In genomic region chr2:103760906-103761716, GRCm38 (mm10) we compare ENCODE assay signal across 8 mouse cellular contexts. TPM values are rescaled to one million over a fixed set of nuclear protein-coding genes. Genes with fewer than 3 reads are reported as not detected.
DNase-seq lines count a peak whose midpoint lies in the region; ATAC-seq and TF ChIP-seq lines count a peak whose summit lies in the region.

Nat10 (minus strand) TSS chr2:103761270.

- H3K4me1 ChIP-seq in heart, embryonic 12.5 days (replicated peaks) = peaks cover 3% of the 10 kb centered on the region
- 0 out of 2 replicates have a peak, but pooled peaks cover 8% of the 10 kb centered on the region for H3K4me1 ChIP-seq in kidney, postnatal 0 days (replicated peaks; ENCODE audit: insufficient read depth, low read length)
- peaks cover 8% of the 10 kb centered on the region for H3K4me1 ChIP-seq in liver, embryonic 11.5 days (replicated peaks; ENCODE audit: control insufficient read depth, insufficient read depth, low read length)
- H3K4me1 ChIP-seq in stomach, embryonic 14.5 days (ENCODE audit: control insufficient read depth, insufficient read depth, low read length) = peaks cover 4% of the 10 kb centered on the region; the same call in 1 of the 2 replicates

- peak within 1 kb of the TSS; percentile 75 for H3K9ac ChIP-seq in heart, embryonic 12.5 days
- H3K9ac ChIP-seq in kidney, postnatal 0 days (ENCODE audit: low read depth, low read length) = peak within 1 kb of the TSS; percentile 72
- H3K9ac ChIP-seq in liver, embryonic 11.5 days (ENCODE audit: low read depth, low read length) = peak within 1 kb of the TSS; percentile 78
- H3K9ac ChIP-seq in stomach, embryonic 14.5 days (replicated peaks; ENCODE audit: low read depth, low read length) = peak within 1 kb of the TSS; percentile 57

- H3K27ac ChIP-seq in heart, embryonic 12.5 days (ENCODE audit: poor library complexity, severe bottlenecking) = peak within 1 kb of the TSS; percentile 68
- H3K27ac ChIP-seq in kidney, postnatal 0 days = peak within 1 kb of the TSS; percentile 74
- peak within 1 kb of the TSS; percentile 79 for H3K27ac ChIP-seq in liver, embryonic 11.5 days (ENCODE audit: low read depth, low read length)
- H3K27ac ChIP-seq in stomach, embryonic 14.5 days (ENCODE audit: low read length) = peak within 1 kb of the TSS; percentile 67

- 0 out of 2 replicates have a peak, but pooled peaks have one; percentile 16 for TF ChIP-seq CTCF in kidney, postnatal 0 days (IDR thresholded peaks at IDR 0.05; ENCODE audit: low read depth)

- peak; percentile 97 for ATAC-seq in erythroid progenitor cell, adult 5-6 weeks (replicated peaks; ENCODE audit: low FRiP score, poor library complexity, severe bottlenecking)
- peak; percentile 96 for ATAC-seq in heart, embryonic 12.5 days (ENCODE audit: insufficient number of reproducible peaks, low FRiP score)
- peak; percentile 96 for ATAC-seq in kidney, postnatal 0 days (replicated peaks; ENCODE audit: low FRiP score, low read depth)
- ATAC-seq in liver, embryonic 11.5 days (replicated peaks; ENCODE audit: low FRiP score) = peak; percentile 92
- ATAC-seq in stomach, embryonic 14.5 days (ENCODE audit: insufficient number of reproducible peaks, insufficient read depth, low FRiP score, low read depth) = peak; percentile 97

- no peaks in the 10 kb centered on the region for H3K9me3 ChIP-seq in heart, embryonic 12.5 days (replicated peaks)
- no peaks in the 10 kb centered on the region for H3K9me3 ChIP-seq in kidney, postnatal 0 days (replicated peaks; ENCODE audit: low read length)
- no peaks in the 10 kb centered on the region for H3K9me3 ChIP-seq in liver, embryonic 11.5 days (ENCODE audit: control insufficient read depth, low read length)
- no peaks in the 10 kb centered on the region for H3K9me3 ChIP-seq in stomach, embryonic 14.5 days (ENCODE audit: control insufficient read depth, low read depth, low read length)

- under 1% methylated on average over 47 of the region's 47 CpGs for WGBS in heart, embryonic 12.5 days
- WGBS in kidney, postnatal 0 days = under 1% methylated on average over 47 of the region's 47 CpGs
- WGBS in liver, embryonic 11.5 days = under 1% methylated on average over 47 of the region's 47 CpGs
- under 1% methylated on average over 47 of the region's 47 CpGs for WGBS in stomach, embryonic 14.5 days

- peak; percentile 99 for DNase-seq in CD4-positive helper T cell, adult 2 months (ENCODE audit: low read depth, low spot score)
- DNase-seq in brain, embryonic 18.5 days (ENCODE audit: low read depth, low spot score) = peak; percentile 98
- peak; percentile 99 for DNase-seq in kidney, postnatal 0 days (ENCODE audit: low spot score)
- peak; percentile 93 for DNase-seq in liver, embryonic 11.5 days (ENCODE audit: low spot score)
- DNase-seq in naive thymus-derived CD4-positive, alpha-beta T cell, adult 2 months (ENCODE audit: low read depth) = peak; percentile 100

- H3K4me2 ChIP-seq in heart, embryonic 12.5 days = peak within 1 kb of the TSS; percentile 96
- H3K4me2 ChIP-seq in kidney, postnatal 0 days (ENCODE audit: low read length) = peak within 1 kb of the TSS; percentile 93
- peak within 1 kb of the TSS; percentile 91 for H3K4me2 ChIP-seq in liver, embryonic 11.5 days
- H3K4me2 ChIP-seq in stomach, embryonic 14.5 days (replicated peaks; ENCODE audit: low read depth, low read length) = peak within 1 kb of the TSS; percentile 87

- no peaks in the 10 kb centered on the region for H3K27me3 ChIP-seq in heart, embryonic 12.5 days (replicated peaks)
- H3K27me3 ChIP-seq in kidney, postnatal 0 days (ENCODE audit: insufficient read depth, low read length) = no peaks in the 10 kb centered on the region
- no peaks in the 10 kb centered on the region for H3K27me3 ChIP-seq in liver, embryonic 11.5 days (replicated peaks; ENCODE audit: control insufficient read depth, insufficient read depth, low read length)
- no peaks in the 10 kb centered on the region for H3K27me3 ChIP-seq in stomach, embryonic 14.5 days (ENCODE audit: control insufficient read depth, insufficient read depth, low read length)

- peak within 1 kb of the TSS; percentile 67 for H3K4me3 ChIP-seq in heart, embryonic 12.5 days
- peak within 1 kb of the TSS; percentile 70 for H3K4me3 ChIP-seq in kidney, postnatal 0 days (replicated peaks; ENCODE audit: low read depth, low read length)
- peak within 1 kb of the TSS; percentile 80 for H3K4me3 ChIP-seq in liver, embryonic 11.5 days (ENCODE audit: low read depth, low read length)
- peak within 1 kb of the TSS; percentile 80 for H3K4me3 ChIP-seq in stomach, embryonic 14.5 days (ENCODE audit: low read depth, low read length)

- H3K36me3 ChIP-seq in heart, embryonic 12.5 days = peaks cover 21% of the 10 kb centered on the region
- H3K36me3 ChIP-seq in kidney, postnatal 0 days (ENCODE audit: insufficient read depth, low read length) = peaks cover 5% of the 10 kb centered on the region
- H3K36me3 ChIP-seq in liver, embryonic 11.5 days (ENCODE audit: control insufficient read depth, insufficient read depth, low read length) = peaks cover 8% of the 10 kb centered on the region; the same call in 1 of the 2 replicates
- peaks cover 18% of the 10 kb centered on the region for H3K36me3 ChIP-seq in stomach, embryonic 14.5 days (ENCODE audit: control insufficient read depth, insufficient read depth, low read length)

RNA-seq across cellular contexts. Expression of gene Nat10, which starts in this region (rescaled TPM):
- total RNA-seq in erythroid progenitor cell, adult 5-6 weeks (2015; ENCODE audit: low replicate concordance) = 5.0 and 20.1 TPM in 2 replicates
- total RNA-seq in erythroid progenitor cell, adult 5-6 weeks (2017; ENCODE audit: low replicate concordance) = 7.1 and 21.6 TPM in 2 replicates
- polyA plus RNA-seq in heart, embryonic 12.5 days (2016; fragmentation: Nextera tagmentation; extraction: Ambion mirVana) = 17.2 and 19.1 TPM in 2 replicates
- 13.2 and 14.4 TPM in 2 replicates for polyA plus RNA-seq in kidney, postnatal 0 days (2015; fragmentation: Nextera tagmentation; extraction: Ambion mirVana)
- polyA plus RNA-seq in liver, embryonic 11.5 days (2014; fragmentation: Nextera tagmentation; extraction: Ambion mirVana) = 55.1 and 58.8 TPM in 2 replicates
- polyA plus RNA-seq in stomach, embryonic 14.5 days (2014; fragmentation: Nextera tagmentation; extraction: Ambion mirVana) = 26.7 and 27.4 TPM in 2 replicates

Comparison
In these comparisons a context has a peak if more than half of its experiments do, and no peak if none do; other contexts are left out.
1. Peak in every context shown above with its lines: DNase-seq, ATAC-seq, H3K4me3 ChIP-seq and H3K27ac ChIP-seq.